Mouse (Mus musculus): ENCODE results near the gene M1ap.

The M1ap gene

DNA sequence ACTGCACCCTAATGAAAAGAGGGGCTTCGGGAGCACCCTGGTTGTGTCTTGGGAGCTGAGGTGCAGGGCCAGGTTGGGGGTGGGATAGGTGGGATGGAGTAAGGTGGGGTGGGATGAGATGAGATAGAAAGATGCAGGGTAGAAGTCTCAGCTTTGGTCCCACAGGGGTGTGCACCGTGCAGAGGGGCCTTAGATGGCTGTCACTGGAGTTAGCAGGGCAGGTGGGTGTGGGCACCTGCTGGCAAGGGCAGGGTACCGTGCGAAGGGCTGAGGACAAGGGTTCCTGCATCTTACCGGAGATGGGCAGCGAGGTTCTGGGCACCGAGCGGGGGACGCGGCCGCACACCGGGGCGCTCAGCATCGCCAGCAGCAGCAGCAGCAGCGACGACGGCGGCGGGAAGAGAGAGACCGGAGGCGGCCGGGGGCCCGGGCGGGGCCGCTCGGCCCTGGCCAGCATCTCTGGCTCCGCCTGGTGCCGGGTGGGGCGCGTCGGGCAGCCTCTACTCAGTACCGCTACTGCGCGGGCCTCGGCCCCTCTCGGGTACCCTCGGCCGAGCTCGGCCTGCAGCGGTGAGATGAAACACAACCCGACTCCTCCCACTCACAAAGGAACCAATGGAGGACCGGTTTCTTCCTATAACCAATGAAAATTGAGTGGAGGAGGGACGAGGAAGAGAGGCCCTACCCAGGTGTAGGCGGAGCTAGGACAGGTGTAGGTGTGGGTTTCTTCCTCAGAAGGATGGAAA is 7.4 kb upstream of the M1ap start, which contains the start of gene Sema4f:
Gene Sema4f, minus strand, starts transcription at position 603 of the 746 bp plus-strand sequence.
- DNase-seq, result peak; percentile 94

DNA sequence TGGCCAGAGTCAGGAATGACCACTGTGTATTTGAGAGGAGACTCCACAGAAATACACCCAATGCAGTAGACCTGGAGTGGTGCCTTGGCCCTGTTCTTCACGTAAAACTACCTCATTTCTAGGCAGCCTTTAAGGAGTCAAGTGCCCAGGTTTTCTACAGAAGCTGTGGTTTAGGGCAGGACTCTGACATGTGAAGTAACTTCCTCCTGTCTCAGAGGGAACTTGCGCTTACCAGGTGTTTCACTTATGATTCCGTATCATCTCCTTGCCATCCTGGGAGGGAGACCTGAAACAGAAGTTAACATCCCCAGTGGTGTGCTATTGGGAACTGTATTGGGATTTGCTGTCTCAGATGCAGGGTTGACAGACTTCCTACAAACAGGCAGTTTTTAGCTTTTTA is 5.9 kb upstream of the M1ap start:
- no peak for DNase-seq

DNA sequence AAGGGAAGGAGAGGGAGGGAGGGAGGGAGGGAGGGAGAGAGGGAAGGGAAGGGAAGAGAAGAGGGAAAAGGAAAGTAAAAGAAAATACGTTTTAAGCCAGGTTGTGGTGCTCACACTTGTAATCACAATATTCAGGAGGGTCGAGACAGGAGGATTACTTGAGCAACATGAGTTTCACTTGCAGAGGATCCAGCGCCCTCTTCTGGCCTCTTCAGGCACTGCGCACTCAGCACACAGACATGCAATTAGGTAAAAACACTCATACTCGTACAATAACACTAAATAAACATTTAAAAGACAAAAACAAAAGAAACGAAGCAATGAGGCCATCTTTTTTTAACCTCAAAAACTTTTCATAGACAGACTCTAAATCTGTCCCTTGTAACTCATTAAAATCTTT is 952 bp upstream of the M1ap start:
- DNase-seq, result no peak

DNA sequence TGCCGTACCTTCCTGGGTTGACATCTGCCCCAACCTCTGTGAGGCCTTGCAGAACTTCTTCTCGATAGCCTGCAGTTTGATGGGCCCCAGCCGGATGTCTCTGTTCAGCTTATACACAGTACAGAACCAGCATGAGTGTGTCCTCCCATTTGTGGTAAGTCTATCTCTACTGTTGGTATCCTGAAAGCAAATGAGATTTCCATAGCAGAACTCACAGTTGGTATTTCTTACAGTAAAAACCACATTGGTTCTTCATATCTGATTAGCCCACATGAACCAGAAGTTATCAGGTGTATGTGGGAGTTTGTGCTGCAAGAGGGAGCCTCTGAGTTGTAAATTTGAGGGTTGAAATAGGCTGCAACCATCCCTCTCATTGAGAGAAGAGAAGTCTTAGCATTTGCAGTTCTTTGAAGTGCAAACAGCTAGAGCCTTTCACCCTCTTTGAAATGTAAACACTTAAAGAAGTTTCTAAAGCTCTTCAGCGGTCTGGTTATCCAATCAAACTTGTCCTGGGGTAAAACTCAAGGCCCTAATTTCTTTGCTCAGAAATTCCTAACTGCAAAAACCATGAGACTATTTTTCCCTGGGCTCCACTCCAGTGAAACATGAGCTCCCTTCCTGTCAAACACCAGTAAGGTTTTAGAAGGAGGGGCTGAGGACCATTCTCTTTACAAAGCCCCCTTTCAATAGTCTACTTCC is 10.0 kb downstream of the M1ap start:
- DNase-seq, result no peak

- no peak for DNase-seq
These were observed 15.0 kb downstream of the M1ap start for GRCm38 (mm10) chr6:82961664-82962063.

DNA sequence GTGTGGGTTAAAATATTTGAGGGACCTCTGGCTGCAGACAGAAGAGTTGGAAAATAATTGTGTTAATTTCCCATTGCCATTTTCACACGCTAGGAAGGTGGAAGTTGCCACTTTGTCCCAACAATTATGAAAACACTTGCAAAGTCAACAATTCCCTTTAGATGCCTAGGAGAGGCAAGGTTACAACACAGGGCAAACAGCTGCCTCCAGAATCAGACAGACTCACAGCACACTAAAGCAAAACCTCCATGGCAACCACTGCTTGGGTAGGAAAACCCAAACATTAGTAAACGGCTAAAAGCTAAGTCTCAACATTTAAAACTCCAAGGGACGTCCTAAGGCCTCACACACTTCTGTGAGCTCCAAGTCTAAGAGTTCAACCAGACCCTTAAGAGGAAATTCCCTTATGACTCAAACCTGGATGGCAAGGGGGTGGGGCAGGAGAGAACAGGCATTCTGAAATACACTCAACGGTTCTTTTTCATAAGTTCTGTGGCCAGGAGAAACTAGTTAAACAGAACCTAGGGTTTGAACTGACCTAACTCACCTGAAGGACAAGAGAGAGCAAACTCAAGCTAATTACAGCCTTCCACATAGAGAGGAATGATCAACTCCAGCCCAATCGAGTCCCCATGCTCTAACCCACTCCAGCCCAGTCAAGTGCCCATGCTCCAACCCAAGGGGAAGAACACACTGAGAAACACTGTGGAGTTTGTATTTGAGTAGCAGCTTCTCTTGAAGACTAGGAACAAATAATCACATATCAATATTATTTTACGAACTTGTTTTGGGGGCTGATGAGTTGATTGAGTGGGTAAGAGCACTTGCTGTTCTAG is 22.8 kb downstream of the M1ap start:
- no peak for DNase-seq

DNA sequence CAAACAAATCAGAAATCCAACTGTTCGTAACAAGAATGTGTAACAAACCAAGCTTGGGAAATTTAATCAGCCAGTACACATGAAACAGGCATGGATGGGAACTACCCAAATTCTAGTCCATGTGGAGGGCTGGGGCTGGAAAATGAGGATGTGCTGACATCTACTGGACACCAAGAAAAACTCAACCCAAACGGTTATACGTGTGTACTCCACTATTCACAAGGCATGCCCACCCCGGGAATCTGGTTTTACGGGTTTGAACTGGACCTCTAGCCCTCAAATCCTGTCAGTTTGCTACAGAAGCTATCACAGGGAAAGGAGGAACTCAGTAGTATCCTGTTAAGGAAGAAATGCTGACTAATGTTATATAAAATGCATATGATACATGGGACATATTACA is 24.3 kb downstream of the M1ap start:
- DNase-seq, result peak; percentile 67

DNA sequence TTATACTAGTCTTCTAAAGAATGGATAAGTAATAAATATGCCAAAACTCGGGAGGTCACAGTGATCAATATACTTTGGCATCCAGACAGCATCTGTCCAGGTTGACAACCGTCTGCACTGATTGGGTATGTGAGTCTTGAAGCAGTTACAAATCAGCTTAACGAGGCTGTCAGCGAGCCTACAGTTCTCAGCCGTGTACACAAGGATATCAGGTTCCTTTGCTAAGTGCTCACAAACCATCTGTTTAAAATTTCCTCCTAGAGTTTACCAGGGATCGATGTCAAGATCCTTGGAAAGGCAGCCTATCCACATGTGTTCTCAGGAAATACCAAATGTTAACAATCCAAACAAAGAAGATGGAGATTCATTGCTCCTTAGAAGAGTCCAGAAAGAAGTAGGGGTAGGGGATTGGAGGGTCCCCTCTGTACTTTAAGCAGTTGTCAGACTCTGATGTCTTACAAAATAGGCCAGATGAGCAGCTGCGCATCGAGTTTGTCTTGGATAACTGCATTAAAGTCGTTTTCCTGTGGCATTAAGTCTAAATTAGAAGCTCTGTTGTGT is 40.8 kb downstream of the M1ap start:
- no peak for DNase-seq

DNA sequence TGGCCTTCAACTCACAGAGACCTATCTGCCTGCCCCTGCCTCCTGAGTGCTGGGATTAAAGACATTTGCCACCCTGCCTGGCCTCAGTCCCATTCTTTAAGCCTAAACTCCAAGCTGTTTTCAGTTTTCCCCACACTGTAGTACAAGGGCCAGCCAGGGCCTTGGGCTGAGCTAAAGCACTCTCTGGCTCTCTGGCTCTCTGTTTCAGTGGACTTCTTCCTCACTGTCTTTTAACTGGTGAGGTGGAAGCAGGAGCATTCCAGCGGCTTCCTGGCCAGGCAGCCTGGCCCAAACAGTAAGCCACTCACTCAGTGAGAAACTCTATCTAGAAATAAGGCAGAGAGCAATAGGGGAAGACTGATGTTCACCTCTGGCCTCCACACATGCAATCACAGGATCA is 47.0 kb downstream of the M1ap start:
- DNase-seq, result no peak

DNA sequence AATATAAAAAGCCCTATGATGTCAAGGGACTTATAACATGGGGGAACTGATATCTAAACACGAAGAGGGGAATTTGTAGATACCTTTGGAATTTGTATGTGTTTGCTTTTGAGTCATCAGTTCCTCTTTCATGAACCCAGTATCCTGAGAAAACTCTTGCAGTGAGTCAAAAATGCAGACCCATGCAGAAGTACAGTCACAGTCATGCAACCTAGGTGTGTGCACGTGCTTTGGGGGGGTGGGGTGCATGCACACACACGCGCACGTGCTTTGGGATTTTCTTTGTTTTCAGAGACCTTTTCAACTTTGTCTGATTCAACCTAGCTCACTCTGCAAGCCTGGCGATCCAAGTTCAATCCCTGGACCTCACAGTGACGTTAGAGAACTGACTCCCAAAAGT is 47.7 kb downstream of the M1ap start:
- DNase-seq, result no peak

DNA sequence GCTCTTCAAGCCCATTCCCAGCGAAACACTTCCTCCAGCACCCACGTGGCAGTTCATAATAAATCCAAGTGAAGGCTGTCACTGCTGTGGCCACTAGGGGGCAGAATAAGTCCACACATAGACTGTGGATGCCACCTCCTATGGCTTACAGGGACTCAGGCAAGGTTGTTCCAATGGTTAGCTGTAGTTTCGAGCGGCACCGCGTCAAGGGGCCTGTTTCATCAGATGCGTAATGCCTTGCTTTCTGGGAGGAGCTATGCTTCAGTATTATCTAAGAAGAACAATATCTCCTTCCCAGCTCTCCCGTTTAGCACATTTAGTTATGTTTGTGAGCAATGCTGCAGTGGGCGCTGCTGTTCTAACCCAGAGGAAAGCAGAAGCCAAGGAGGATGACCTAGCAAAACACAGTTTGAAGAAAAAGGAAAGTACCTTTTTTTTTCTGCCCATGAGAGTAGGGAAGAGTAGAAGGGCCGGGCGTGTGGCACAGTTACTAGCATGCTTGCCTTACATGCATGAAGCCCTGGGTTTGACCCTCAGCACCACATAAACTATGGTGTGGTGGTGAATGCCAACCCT is 50.1 kb downstream of the M1ap start:
- peak; percentile 86 for DNase-seq

DNA sequence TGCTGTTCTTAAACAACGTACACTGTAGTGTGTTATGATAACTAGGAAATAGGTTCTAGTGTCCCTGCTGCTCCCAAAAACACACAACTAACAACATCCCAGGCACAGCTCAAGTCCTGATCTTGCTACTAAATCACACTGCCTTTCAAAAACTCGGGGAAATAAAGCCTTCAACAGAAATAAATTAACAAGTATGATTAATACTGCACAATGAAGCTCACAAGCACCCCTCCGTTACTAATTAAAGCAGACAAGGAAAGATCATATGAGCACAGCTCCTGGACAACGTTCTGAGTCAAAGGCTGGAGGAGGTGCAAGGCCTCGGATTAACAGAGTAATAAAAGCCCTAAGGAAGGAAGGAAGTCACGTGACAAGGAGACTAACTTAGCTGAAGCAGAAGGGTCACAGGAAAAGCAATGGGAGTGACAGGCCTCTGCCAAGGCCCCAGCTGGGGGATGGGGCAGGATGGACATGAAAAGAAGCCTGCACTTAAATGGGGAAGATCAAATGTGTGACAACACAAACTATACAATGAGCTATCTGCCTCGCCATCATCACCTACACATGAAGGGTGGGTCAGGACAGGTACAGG is 50.9 kb downstream of the M1ap start:
- peak; percentile 21 for DNase-seq

- no peak for DNase-seq
These were observed 51.6 kb downstream of the M1ap start for GRCm38 (mm10) chr6:82998326-82998725.

DNA sequence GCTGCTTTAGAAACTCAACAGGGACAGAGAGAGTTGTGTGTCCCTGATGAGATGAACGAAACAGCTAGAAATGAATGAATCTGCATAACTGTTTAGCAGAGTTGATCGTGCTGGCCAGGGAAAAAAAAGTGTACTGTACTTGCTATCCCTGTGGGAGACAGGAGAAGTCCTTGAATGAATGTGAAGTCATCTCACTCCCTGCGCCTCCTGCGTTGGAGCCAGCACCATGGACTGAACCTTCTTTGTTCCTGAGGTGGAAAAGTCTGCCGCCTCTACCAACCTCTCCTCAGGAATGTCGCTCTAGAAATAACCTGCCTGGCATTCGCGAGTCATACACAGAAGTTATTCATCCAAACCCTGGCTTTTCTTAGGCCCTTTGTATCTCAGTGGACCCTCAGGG is 53.3 kb downstream of the M1ap start:
- DNase-seq, result no peak

DNA sequence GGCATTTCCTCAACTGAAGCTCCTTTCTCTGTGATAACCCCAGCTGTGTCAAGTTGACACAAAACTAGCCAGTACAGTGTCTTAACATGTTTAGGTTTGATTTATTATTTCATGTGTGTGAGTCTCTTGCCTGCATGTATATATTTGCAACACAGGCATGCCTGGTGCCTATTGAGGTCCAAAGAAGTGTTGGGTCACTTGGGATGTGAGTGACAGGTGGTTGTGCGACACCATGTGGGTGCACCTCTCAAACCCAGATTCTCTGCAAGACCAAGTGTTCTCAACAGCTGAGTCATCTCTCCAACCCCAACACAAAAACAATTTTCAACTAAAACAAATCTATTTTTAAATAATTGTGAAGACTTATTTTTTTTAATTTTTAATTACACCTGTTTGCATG is 56.4 kb downstream of the M1ap start:
- no peak for DNase-seq

- no peak for DNase-seq
These were observed 57.1 kb downstream of the M1ap start for GRCm38 (mm10) chr6:83003850-83004249.

DNA sequence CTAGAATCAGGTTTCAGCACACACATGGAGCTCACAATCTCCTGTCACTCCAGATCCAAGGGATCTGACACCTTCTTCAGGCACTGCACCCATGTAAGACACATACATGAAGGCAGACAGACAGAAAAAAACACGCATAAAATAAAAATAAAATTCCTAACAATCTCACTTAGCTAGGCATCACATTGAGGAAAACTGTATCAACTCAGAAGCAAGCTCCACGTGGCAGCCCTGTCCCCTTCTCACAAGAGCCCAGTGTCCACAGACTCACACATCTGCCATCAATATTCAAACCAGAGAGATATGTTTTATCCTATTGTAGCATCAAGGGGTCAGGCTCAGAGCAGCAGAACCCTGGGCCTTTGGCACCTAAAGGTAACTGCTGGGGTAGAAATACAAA is 57.6 kb downstream of the M1ap start:
- DNase-seq, result no peak

DNA sequence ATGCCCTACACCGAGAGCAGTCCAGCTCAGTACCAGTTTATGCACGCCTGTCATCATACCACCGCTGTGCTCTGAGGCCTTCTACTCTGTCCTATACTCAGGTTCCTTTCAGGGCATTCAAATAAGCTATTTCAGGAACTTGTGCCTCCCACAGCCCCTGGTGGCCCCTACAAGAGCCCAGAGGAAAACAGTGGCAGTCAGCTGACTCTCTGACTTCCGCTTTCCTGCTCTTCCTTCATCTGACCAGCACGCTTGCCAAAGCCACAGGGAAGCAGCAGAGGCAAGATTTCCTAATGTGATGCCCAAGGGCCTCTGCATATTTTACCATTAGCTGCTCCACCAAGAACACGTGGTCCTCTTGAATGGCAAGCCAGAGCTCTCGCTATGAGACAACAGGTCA is 58.2 kb downstream of the M1ap start:
- no peak for DNase-seq

- no peak for DNase-seq
These were observed 58.8 kb downstream of the M1ap start for GRCm38 (mm10) chr6:83005444-83006011.

DNA sequence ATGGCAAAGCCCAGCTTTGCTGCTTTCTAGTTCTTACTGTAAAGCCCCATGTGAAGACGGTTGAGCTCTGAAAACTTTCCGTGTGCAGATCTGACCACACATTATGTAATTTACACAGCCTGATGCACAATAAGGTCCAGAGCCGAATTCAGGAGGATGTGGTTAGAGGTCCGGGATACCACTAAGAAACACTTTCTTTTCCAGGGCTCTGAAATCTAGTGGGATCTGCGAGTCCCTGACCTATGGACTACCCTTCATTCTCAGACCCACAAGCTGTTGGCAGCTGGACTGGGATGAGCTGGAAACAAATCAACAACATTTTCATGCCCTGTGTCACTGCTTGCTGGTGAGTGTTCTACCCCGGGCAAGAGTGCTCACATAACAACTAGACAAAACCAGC is 59.4 kb downstream of the M1ap start:
- DNase-seq, result no peak

GRCm38 (mm10) chr6:83008659-83009058 is 62.0 kb downstream of the M1ap start:
- no peak for DNase-seq

- no peak for DNase-seq
These were observed 63.3 kb downstream of the M1ap start for GRCm38 (mm10) chr6:83010010-83010409.
